Mouse (Mus musculus): ENCODE data around the gene Per2. TPM values are rescaled to one million over a fixed set of nuclear protein-coding genes. Genes with fewer than 3 reads are reported as not detected.

The Per2 gene
- polyA plus RNA-seq, 1 experiment, result 0.21 TPM

- Histone ChIP-seq H3K9ac (ENCODE audit: low read depth, poor library complexity, severe bottlenecking) (no peak overlapping the region), H3K27ac (ENCODE audit: insufficient read depth, low read length) (no peak overlapping the region), H3K4me3 (ENCODE audit: low read depth, low read length) (no peak overlapping the region), H3K4me1 (ENCODE audit: control insufficient read depth, insufficient read depth, low read length) (no peaks in the 10 kb centered on the region), H3K36me3 (ENCODE audit: control insufficient read depth, insufficient read depth, low read length, poor library complexity, severe bottlenecking) (no peaks in the 10 kb centered on the region), H3K27me3 (ENCODE audit: control insufficient read depth, insufficient read depth, low read length, poor library complexity, severe bottlenecking) (no peaks in the 10 kb centered on the region), H3K9me3 (replicated peaks; ENCODE audit: control insufficient read depth, insufficient read depth, low read length, poor library complexity, severe bottlenecking) (no peaks in the 10 kb centered on the region)
- no peak for TF ChIP-seq POLR2A (IDR thresholded peaks at IDR 0.05; ENCODE audit: insufficient read depth, low read length)
- no peak for TF ChIP-seq CTCF (IDR thresholded peaks at IDR 0.05; ENCODE audit: low read depth, low read length)
- no peak for TF ChIP-seq EP300 (IDR thresholded peaks at IDR 0.05; ENCODE audit: insufficient read depth, low read depth, low read length)
These were observed 22.6 kb downstream of the Per2 start for GRCm38 (mm10) chr1:91436380-91437082.

- H3K36me3 ChIP-seq (ENCODE audit: control insufficient read depth, insufficient read depth, low read length, poor library complexity, severe bottlenecking), result no peaks in the 10 kb centered on the region
- TF ChIP-seq CTCF (IDR thresholded peaks at IDR 0.05; ENCODE audit: low read depth, low read length), result no peak
- TF ChIP-seq POLR2A (IDR thresholded peaks at IDR 0.05; ENCODE audit: insufficient read depth, low read length), result no peak
- TF ChIP-seq EP300 (IDR thresholded peaks at IDR 0.05; ENCODE audit: insufficient read depth, low read depth, low read length), result no peak
- H3K4me1 ChIP-seq (ENCODE audit: control insufficient read depth, insufficient read depth, low read length), result no peaks in the 10 kb centered on the region
- H3K27ac ChIP-seq (ENCODE audit: insufficient read depth, low read length), result no peak overlapping the region
- no peak overlapping the region for H3K4me3 ChIP-seq (ENCODE audit: low read depth, low read length)
- no peaks in the 10 kb centered on the region for H3K9me3 ChIP-seq (replicated peaks; ENCODE audit: control insufficient read depth, insufficient read depth, low read length, poor library complexity, severe bottlenecking)
- no peaks in the 10 kb centered on the region for H3K27me3 ChIP-seq (ENCODE audit: control insufficient read depth, insufficient read depth, low read length, poor library complexity, severe bottlenecking)
- H3K9ac ChIP-seq (ENCODE audit: low read depth, poor library complexity, severe bottlenecking), result no peak overlapping the region
These were observed 23.5 kb downstream of the Per2 start for GRCm38 (mm10) chr1:91435606-91436130.

- no peaks in the 10 kb centered on the region for H3K9me3 ChIP-seq (replicated peaks; ENCODE audit: control insufficient read depth, insufficient read depth, low read length, poor library complexity, severe bottlenecking)
- H3K36me3 ChIP-seq (ENCODE audit: control insufficient read depth, insufficient read depth, low read length, poor library complexity, severe bottlenecking), result no peaks in the 10 kb centered on the region
- no peaks in the 10 kb centered on the region for H3K4me1 ChIP-seq (ENCODE audit: control insufficient read depth, insufficient read depth, low read length)
- H3K4me3 ChIP-seq (ENCODE audit: low read depth, low read length), result no peak overlapping the region
- H3K27me3 ChIP-seq (ENCODE audit: control insufficient read depth, insufficient read depth, low read length, poor library complexity, severe bottlenecking), result no peaks in the 10 kb centered on the region
- no peak overlapping the region for H3K27ac ChIP-seq (ENCODE audit: insufficient read depth, low read length)
- H3K9ac ChIP-seq (ENCODE audit: low read depth, poor library complexity, severe bottlenecking), result no peak overlapping the region
- TF ChIP-seq POLR2A (IDR thresholded peaks at IDR 0.05; ENCODE audit: insufficient read depth, low read length), result no peak
- TF ChIP-seq CTCF (IDR thresholded peaks at IDR 0.05; ENCODE audit: low read depth, low read length), result no peak
- TF ChIP-seq EP300 (IDR thresholded peaks at IDR 0.05; ENCODE audit: insufficient read depth, low read depth, low read length), result no peak
These were observed 24.2 kb downstream of the Per2 start for GRCm38 (mm10) chr1:91434905-91435304.

- no peaks in the 10 kb centered on the region for H3K4me1 ChIP-seq (ENCODE audit: control insufficient read depth, insufficient read depth, low read length)
- H3K9ac ChIP-seq (ENCODE audit: low read depth, poor library complexity, severe bottlenecking), result no peak overlapping the region
- no peaks in the 10 kb centered on the region for H3K9me3 ChIP-seq (replicated peaks; ENCODE audit: control insufficient read depth, insufficient read depth, low read length, poor library complexity, severe bottlenecking)
- H3K36me3 ChIP-seq (ENCODE audit: control insufficient read depth, insufficient read depth, low read length, poor library complexity, severe bottlenecking), result no peaks in the 10 kb centered on the region
- no peak for TF ChIP-seq EP300 (IDR thresholded peaks at IDR 0.05; ENCODE audit: insufficient read depth, low read depth, low read length)
- H3K4me3 ChIP-seq (ENCODE audit: low read depth, low read length), result no peak overlapping the region
- no peak overlapping the region for H3K27ac ChIP-seq (ENCODE audit: insufficient read depth, low read length)
- no peaks in the 10 kb centered on the region for H3K27me3 ChIP-seq (ENCODE audit: control insufficient read depth, insufficient read depth, low read length, poor library complexity, severe bottlenecking)
These were observed 28.4 kb downstream of the Per2 start for GRCm38 (mm10) chr1:91430761-91431160.

- Histone ChIP-seq H3K9me3 (replicated peaks; ENCODE audit: control insufficient read depth, insufficient read depth, low read length, poor library complexity, severe bottlenecking) (no peaks in the 10 kb centered on the region), H3K4me1 (ENCODE audit: control insufficient read depth, insufficient read depth, low read length) (no peaks in the 10 kb centered on the region), H3K27ac (ENCODE audit: insufficient read depth, low read length) (no peak overlapping the region), H3K4me3 (ENCODE audit: low read depth, low read length) (no peak overlapping the region), H3K9ac (ENCODE audit: low read depth, poor library complexity, severe bottlenecking) (no peak overlapping the region), H3K36me3 (ENCODE audit: control insufficient read depth, insufficient read depth, low read length, poor library complexity, severe bottlenecking) (no peaks in the 10 kb centered on the region), H3K27me3 (ENCODE audit: control insufficient read depth, insufficient read depth, low read length, poor library complexity, severe bottlenecking) (no peaks in the 10 kb centered on the region)
- TF ChIP-seq POLR2A (IDR thresholded peaks at IDR 0.05; ENCODE audit: insufficient read depth, low read length), result no peak
- TF ChIP-seq CTCF (IDR thresholded peaks at IDR 0.05; ENCODE audit: low read depth, low read length), result no peak
- TF ChIP-seq EP300 (IDR thresholded peaks at IDR 0.05; ENCODE audit: insufficient read depth, low read depth, low read length), result no peak
These were observed 29.9 kb downstream of the Per2 start for GRCm38 (mm10) chr1:91429212-91429611.

GRCm38 (mm10) chr1:91428614-91429013 lies 30.5 kb downstream of the Per2 start:
- no peaks in the 10 kb centered on the region for H3K36me3 ChIP-seq (ENCODE audit: control insufficient read depth, insufficient read depth, low read length, poor library complexity, severe bottlenecking)
- no peak overlapping the region for H3K9ac ChIP-seq (ENCODE audit: low read depth, poor library complexity, severe bottlenecking)
- H3K9me3 ChIP-seq (replicated peaks; ENCODE audit: control insufficient read depth, insufficient read depth, low read length, poor library complexity, severe bottlenecking), result no peaks in the 10 kb centered on the region
- no peak for TF ChIP-seq POLR2A (IDR thresholded peaks at IDR 0.05; ENCODE audit: insufficient read depth, low read length)
- peak; percentile 69 for TF ChIP-seq CTCF (IDR thresholded peaks at IDR 0.05; ENCODE audit: low read depth, low read length)
- H3K4me3 ChIP-seq (ENCODE audit: low read depth, low read length), result no peak overlapping the region
- no peaks in the 10 kb centered on the region for H3K27me3 ChIP-seq (ENCODE audit: control insufficient read depth, insufficient read depth, low read length, poor library complexity, severe bottlenecking)
- H3K4me1 ChIP-seq (ENCODE audit: control insufficient read depth, insufficient read depth, low read length), result no peaks in the 10 kb centered on the region
- no peak overlapping the region for H3K27ac ChIP-seq (ENCODE audit: insufficient read depth, low read length)

Data from ES-Bruce4 (cell line).